Mouse (Mus musculus): ENCODE data around the gene Gdpd5. TPM values are rescaled to one million over a fixed set of nuclear protein-coding genes. Genes with fewer than 3 reads are reported as not detected.

Gene Gdpd5
- total and polyA plus RNA-seq, 2 experiments from 2014 or later, result 28.9 to 35.9 TPM

- TF ChIP-seq EP300 (IDR thresholded peaks at IDR 0.05; ENCODE audit: low read depth), result no peak
- no peak for TF ChIP-seq CTCF (IDR thresholded peaks at IDR 0.05; ENCODE audit: low read depth)
- Histone ChIP-seq H3K27me3 (ENCODE audit: control insufficient read depth, insufficient read depth, low read length) (no peaks in the 10 kb centered on the region), H3K27ac (ENCODE audit: low read depth) (no peak overlapping the region), H3K36me3 (replicated peaks; ENCODE audit: control insufficient read depth, insufficient read depth, low read length) (peaks cover 59% of the 10 kb centered on the region), H3K9me3 (replicated peaks; ENCODE audit: control insufficient read depth, low read length) (no peaks in the 10 kb centered on the region), H3K4me2 (ENCODE audit: low read depth, low read length) (no peak overlapping the region), H3K4me1 (ENCODE audit: control insufficient read depth, insufficient read depth) (peaks cover 31% of the 10 kb centered on the region), H3K4me3 (ENCODE audit: low read depth, low read length) (no peak overlapping the region), H3K9ac (replicated peaks; ENCODE audit: low read depth, low read length) (no peak overlapping the region)
- WGBS, result 88% methylated on average over 26 of the region's 26 CpGs
- ATAC-seq (ENCODE audit: insufficient read depth, low read depth), result no peak
- no peak for DNase-seq (ENCODE audit: low spot score)
These were observed 32.3 kb upstream of the Gdpd5 start for GRCm38 (mm10) chr7:99348883-99349282.

- Histone ChIP-seq H3K4me2 (ENCODE audit: low read depth, low read length) (peak overlapping the region; percentile 92), H3K4me3 (ENCODE audit: low read depth, low read length) (peak overlapping the region; percentile 71), H3K27me3 (ENCODE audit: control insufficient read depth, insufficient read depth, low read length) (no peaks in the 10 kb centered on the region), H3K27ac (ENCODE audit: low read depth) (peak overlapping the region; percentile 96), H3K9me3 (replicated peaks; ENCODE audit: control insufficient read depth, low read length) (no peaks in the 10 kb centered on the region), H3K36me3 (replicated peaks; ENCODE audit: control insufficient read depth, insufficient read depth, low read length) (peaks cover 48% of the 10 kb centered on the region), H3K9ac (replicated peaks; ENCODE audit: low read depth, low read length) (peak overlapping the region; percentile 84), H3K4me1 (ENCODE audit: control insufficient read depth, insufficient read depth) (peaks cover 41% of the 10 kb centered on the region)
- TF ChIP-seq CTCF (IDR thresholded peaks at IDR 0.05; ENCODE audit: low read depth) (no peak), EP300 (IDR thresholded peaks at IDR 0.05; ENCODE audit: low read depth) (no peak)
- no peak for ATAC-seq (ENCODE audit: insufficient read depth, low read depth)
- WGBS, result 41% methylated on average over 9 of the region's 9 CpGs
- DNase-seq (ENCODE audit: low spot score), result no peak
These were observed 31.2 kb upstream of the Gdpd5 start for GRCm38 (mm10) chr7:99349782-99350720.

- peaks cover 36% of the 10 kb centered on the region for H3K36me3 ChIP-seq (replicated peaks; ENCODE audit: control insufficient read depth, insufficient read depth, low read length)
These were observed 30.0 kb upstream of the Gdpd5 start for GRCm38 (mm10) chr7:99351104-99351801.

GRCm38 (mm10) chr7:99351802-99352517, 29.3 kb upstream of the Gdpd5 start:
- Histone ChIP-seq H3K4me3 (ENCODE audit: low read depth, low read length) (peak overlapping the region; percentile 71), H3K27ac (ENCODE audit: low read depth) (peak overlapping the region; percentile 96), H3K36me3 (replicated peaks; ENCODE audit: control insufficient read depth, insufficient read depth, low read length) (peaks cover 29% of the 10 kb centered on the region), H3K4me2 (ENCODE audit: low read depth, low read length) (peak overlapping the region; percentile 92), H3K4me1 (ENCODE audit: control insufficient read depth, insufficient read depth) (peaks cover 51% of the 10 kb centered on the region), H3K9me3 (replicated peaks; ENCODE audit: control insufficient read depth, low read length) (no peaks in the 10 kb centered on the region), H3K9ac (replicated peaks; ENCODE audit: low read depth, low read length) (peak overlapping the region; percentile 84), H3K27me3 (ENCODE audit: control insufficient read depth, insufficient read depth, low read length) (no peaks in the 10 kb centered on the region)
- DNase-seq (ENCODE audit: low spot score) (peak; percentile 75), ATAC-seq (ENCODE audit: insufficient read depth, low read depth) (no peak)
- TF ChIP-seq CTCF (IDR thresholded peaks at IDR 0.05; ENCODE audit: low read depth) (no peak), EP300 (IDR thresholded peaks at IDR 0.05; ENCODE audit: low read depth) (no peak)
- WGBS, result 4% methylated on average over 18 of the region's 18 CpGs

More at GRCm38 (mm10) chr7:99351104-99351801, 30.0 kb upstream of the Gdpd5 start:
- no peak for ATAC-seq (ENCODE audit: insufficient read depth, low read depth)
- peak overlapping the region; percentile 71 for H3K4me3 ChIP-seq (ENCODE audit: low read depth, low read length)
- WGBS, result 2% methylated on average over 12 of the region's 12 CpGs
- peak overlapping the region; percentile 96 for H3K27ac ChIP-seq (ENCODE audit: low read depth)
- peaks cover 45% of the 10 kb centered on the region for H3K4me1 ChIP-seq (ENCODE audit: control insufficient read depth, insufficient read depth)
- H3K4me2 ChIP-seq (ENCODE audit: low read depth, low read length), result peak overlapping the region; percentile 92
- TF ChIP-seq EP300 (IDR thresholded peaks at IDR 0.05; ENCODE audit: low read depth), result no peak
- H3K9me3 ChIP-seq (replicated peaks; ENCODE audit: control insufficient read depth, low read length), result no peaks in the 10 kb centered on the region
- peak overlapping the region; percentile 84 for H3K9ac ChIP-seq (replicated peaks; ENCODE audit: low read depth, low read length)
- peak; percentile 58 for DNase-seq (ENCODE audit: low spot score)
- H3K27me3 ChIP-seq (ENCODE audit: control insufficient read depth, insufficient read depth, low read length), result no peaks in the 10 kb centered on the region
